In genomic region chr1:167034435-167034834, GRCm38 (mm10) we compare ENCODE assay signal across 17 mouse cellular contexts. TPM values are rescaled to one million over a fixed set of nuclear protein-coding genes. Genes with fewer than 3 reads are reported as not detected.
A peak's percentile ranks its signal among the peaks of the same experiment; 100 is the strongest.
DNase-seq lines count a peak whose midpoint lies in the region; ATAC-seq and TF ChIP-seq lines count a peak whose summit lies in the region.
"Had no signal": no experiment of that assay in that cellular context is flagged by ENCODE, and none has a peak within 500 bp of the region (broad histone marks: within the 10 kb centered on the region; RNA-seq: fewer than 3 reads in every experiment).

No protein-coding gene starts in this region.

- H3K36me3 ChIP-seq in liver, postnatal 0 days (replicated peaks; ENCODE audit: insufficient read depth, low read length), result no peaks in the 10 kb centered on the region
- no peaks in the 10 kb centered on the region for H3K36me3 ChIP-seq in MEL (ENCODE audit: control insufficient read depth in 1 of 2, insufficient read depth in 2 of 2, low read length in 2 of 2)
- no peaks in the 10 kb centered on the region for H3K36me3 ChIP-seq in intestine, embryonic 15.5 days
- H3K36me3 ChIP-seq: heart, embryonic 13.5 days; hindbrain, embryonic 10.5 days; liver, embryonic 15.5 days; neural tube, embryonic 15.5 days had no signal

- no peak overlapping the region for H3K4me2 ChIP-seq in liver, postnatal 0 days (ENCODE audit: low read depth, low read length)
- H3K4me2 ChIP-seq in intestine, embryonic 15.5 days (replicated peaks), result no peak overlapping the region
- H3K4me2 ChIP-seq: heart, embryonic 13.5 days; liver, embryonic 15.5 days; neural tube, embryonic 15.5 days had no signal

- no peak overlapping the region for H3K4me3 ChIP-seq in gastrocnemius, adult 2 months
- H3K4me3 ChIP-seq in liver, postnatal 0 days (ENCODE audit: low read depth, low read length), result no peak overlapping the region
- no peak overlapping the region for H3K4me3 ChIP-seq in MEL (ENCODE audit: control insufficient read depth in 1 of 2, insufficient read depth in 1 of 2, low read depth in 2 of 2, low read length in 2 of 2)
- no peak overlapping the region for H3K4me3 ChIP-seq in intestine, embryonic 15.5 days (replicated peaks)
- H3K4me3 ChIP-seq: heart, embryonic 13.5 days; hindbrain, embryonic 10.5 days; liver, embryonic 15.5 days; neural tube, embryonic 15.5 days had no signal

- TF ChIP-seq POLR2A in MEL (IDR thresholded peaks at IDR 0.05; ENCODE audit: control insufficient read depth in 1 of 2, insufficient read depth in 1 of 2, low read depth in 1 of 2, low read length in 2 of 2, poor library complexity in 1 of 2), result no peak

- ATAC-seq in liver, postnatal 0 days, result no peak
- ATAC-seq in megakaryocyte, adult 5-6 weeks (ENCODE audit: poor library complexity, severe bottlenecking), result peak; percentile 34; the same call in 1 of the 2 replicates
- no peak for ATAC-seq in intestine, embryonic 15.5 days
- ATAC-seq: forebrain, embryonic 14.5 days had no signal

- no peaks in the 10 kb centered on the region for H3K4me1 ChIP-seq in liver, postnatal 0 days (ENCODE audit: insufficient read depth)
- no peaks in the 10 kb centered on the region for H3K4me1 ChIP-seq in MEL (ENCODE audit: control insufficient read depth in 1 of 2, insufficient read depth in 2 of 2, low read length in 2 of 2)
- no peaks in the 10 kb centered on the region for H3K4me1 ChIP-seq in intestine, embryonic 15.5 days (replicated peaks)
- H3K4me1 ChIP-seq: liver, embryonic 15.5 days had no signal

- 82% methylated on average over 1 of the region's 1 CpGs for WGBS in liver, postnatal 0 days (ENCODE audit: insufficient replicate concordance)
- WGBS in intestine, embryonic 15.5 days, result 77% methylated on average over 1 of the region's 1 CpGs

- TF ChIP-seq RAD21 in MEL (IDR thresholded peaks at IDR 0.05; ENCODE audit: low read depth, low read length), result peak; percentile 59

- no peaks in the 10 kb centered on the region for H3K27me3 ChIP-seq in liver, postnatal 0 days (ENCODE audit: insufficient read depth, low read length)
- no peaks in the 10 kb centered on the region for H3K27me3 ChIP-seq in MEL (ENCODE audit: control insufficient read depth in 1 of 2, insufficient read depth in 2 of 2, low read length in 2 of 2)
- H3K27me3 ChIP-seq in intestine, embryonic 15.5 days (replicated peaks), result no peaks in the 10 kb centered on the region
- H3K27me3 ChIP-seq: heart, embryonic 13.5 days; liver, embryonic 15.5 days; neural tube, embryonic 15.5 days had no signal

- TF ChIP-seq CTCF in gastrocnemius, adult 2 months (IDR thresholded peaks at IDR 0.05), result peak; percentile 65
- peak; percentile 38 for TF ChIP-seq CTCF in liver, postnatal 0 days (IDR thresholded peaks at IDR 0.05; ENCODE audit: low read depth)
- TF ChIP-seq CTCF in MEL (IDR thresholded peaks at IDR 0.05 in 2 of 3, conservative IDR thresholded peaks at IDR 0.05 in 1 of 3; ENCODE audit: control insufficient read depth in 1 of 3, insufficient read depth in 1 of 3, low read depth in 2 of 3, low read length in 3 of 3, poor library complexity in 1 of 3, severe bottlenecking in 1 of 3), result peak in 2 of 3 experiments; percentile 16 to 61; a peak in 3 of 6 replicates

- H3K27ac ChIP-seq in gastrocnemius, adult 2 months, result no peak overlapping the region
- no peak overlapping the region for H3K27ac ChIP-seq in liver, postnatal 0 days (ENCODE audit: low read depth)
- H3K27ac ChIP-seq in MEL (ENCODE audit: control insufficient read depth, low read depth, low read length), result no peak overlapping the region
- H3K27ac ChIP-seq in intestine, embryonic 15.5 days, result no peak overlapping the region
- H3K27ac ChIP-seq: heart, embryonic 13.5 days; hindbrain, embryonic 10.5 days; liver, embryonic 15.5 days; neural tube, embryonic 15.5 days had no signal

- DNase-seq in gastrocnemius, adult 2 months, result no peak
- DNase-seq in gastrocnemius, adult 18-20 months (ENCODE audit: low spot score), result no peak
- no peak for DNase-seq in liver, postnatal 0 days
- DNase-seq in liver (no peak), MEL (ENCODE audit: low read depth, low spot score) (peak; percentile 29)
- DNase-seq in cerebellum, adult 11-12 months, result no peak
- DNase-seq: adrenal gland, postnatal 14 days; cerebellum, adult 11 months; gastrocnemius, postnatal 14 days; kidney, postnatal 10 days had no signal

- TF ChIP-seq EP300 in liver, postnatal 0 days (IDR thresholded peaks at IDR 0.05; ENCODE audit: low read depth), result no peak
- no peak for TF ChIP-seq EP300 in MEL (IDR thresholded peaks at IDR 0.05; ENCODE audit: low read depth in 1 of 2, low read length in 2 of 2)

- H3K9ac ChIP-seq in liver, postnatal 0 days (replicated peaks), result no peak overlapping the region
- H3K9ac ChIP-seq in MEL (ENCODE audit: control insufficient read depth, low read depth, low read length, poor library complexity, severe bottlenecking), result no peak overlapping the region
- H3K9ac ChIP-seq in intestine, embryonic 15.5 days, result no peak overlapping the region
- H3K9ac ChIP-seq: heart, embryonic 13.5 days; liver, embryonic 15.5 days; neural tube, embryonic 15.5 days had no signal

- no peaks in the 10 kb centered on the region for H3K9me3 ChIP-seq in liver, postnatal 0 days (ENCODE audit: low read length)
- H3K9me3 ChIP-seq in MEL (replicated peaks; ENCODE audit: insufficient read depth, low read length), result no peaks in the 10 kb centered on the region
- no peaks in the 10 kb centered on the region for H3K9me3 ChIP-seq in intestine, embryonic 15.5 days
- H3K9me3 ChIP-seq: heart, embryonic 13.5 days; hindbrain, embryonic 10.5 days; liver, embryonic 15.5 days; neural tube, embryonic 15.5 days had no signal

- intact Hi-C loops in gastrocnemius, adult 2 months (cut with DNase I), result loop anchor here (5.0 to 10.0 kb wide), 2 partner anchors 252 to 290 kb away; no protein-coding TSS in a partner anchor

- H3K79me2 ChIP-seq in MEL (ENCODE audit: control insufficient read depth, insufficient read depth, low read length, poor library complexity), result no peaks in the 10 kb centered on the region

TF ChIP-seq in MEL, 35 proteins besides CTCF, POLR2A, EP300 and RAD21:
- no peak for TF ChIP-seq TAL1 (IDR thresholded peaks at IDR 0.05; ENCODE audit: low read length)
- TF ChIP-seq POLR2AphosphoS2 (IDR thresholded peaks at IDR 0.05; ENCODE audit: low read length), result no peak
- TF ChIP-seq NRF1 (IDR thresholded peaks at IDR 0.05; ENCODE audit: insufficient read depth, low read depth, low read length, poor library complexity, severe bottlenecking), result no peak
- TF ChIP-seq MYC (IDR thresholded peaks at IDR 0.05; ENCODE audit: low read depth, low read length), result no peak
- TF ChIP-seq RCOR1 (IDR thresholded peaks at IDR 0.05; ENCODE audit: low read depth, low read length), result no peak
- peak; percentile 62 for TF ChIP-seq ZC3H11A (IDR thresholded peaks at IDR 0.05; ENCODE audit: low read depth, low read length)
- TF ChIP-seq SMC3 (IDR thresholded peaks at IDR 0.05; ENCODE audit: low read depth, low read length), result peak; percentile 78
- TF ChIP-seq TBP (IDR thresholded peaks at IDR 0.05; ENCODE audit: low read depth, low read length), result no peak
- TF ChIP-seq GATA1 (IDR thresholded peaks at IDR 0.05; ENCODE audit: low read depth, low read length), result no peak
- peak; percentile 95 for TF ChIP-seq ZNF384 (IDR thresholded peaks at IDR 0.05; ENCODE audit: low read depth, low read length)
- TF ChIP-seq BHLHE40 (IDR thresholded peaks at IDR 0.05; ENCODE audit: borderline replicate concordance, low read depth, low read length), result no peak
- TF ChIP-seq ZMIZ1 (IDR thresholded peaks at IDR 0.05; ENCODE audit: low read depth, low read length), result no peak
- no peak for TF ChIP-seq ETS1 (IDR thresholded peaks at IDR 0.05; ENCODE audit: low read depth, low read length)

RNA-seq across cellular contexts. Expression of gene Fam78b, which starts 33.2 kb away (rescaled TPM):
- 1 to 10 TPM; 2.6 to 3.4 TPM for total RNA-seq in gastrocnemius, adult 2 months (2021)
- 1 to 10 TPM; 1.8 to 2.5 TPM for total RNA-seq in gastrocnemius, adult 18-20 months (2021)
- 0.07 TPM in 2 replicates for polyA plus RNA-seq in liver, postnatal 0 days (2015; fragmentation: Nextera tagmentation; extraction: Ambion mirVana)
- total RNA-seq in MEL (2012; rRNA removed), result 0.07 TPM in 1 of 2 replicates, not detected in the other
- polyA plus RNA-seq in MEL (2012; ENCODE audit: insufficient read depth in 1 of 2, insufficient read length in 2 of 2, low read depth in 1 of 2, low replicate concordance in 2 of 2, missing spikeins in 1 of 2), result not detected
- total RNA-seq in megakaryocyte, adult 5-6 weeks (2015), result 4.0 and 4.6 TPM in 2 replicates
- 2.0 and 2.6 TPM in 2 replicates for total RNA-seq in megakaryocyte, adult 5-6 weeks (2017)
- polyA plus RNA-seq in intestine, embryonic 15.5 days (2015; fragmentation: Nextera tagmentation; extraction: Ambion mirVana), result 1.2 and 1.5 TPM in 2 replicates
